In the genomic region with DNA sequence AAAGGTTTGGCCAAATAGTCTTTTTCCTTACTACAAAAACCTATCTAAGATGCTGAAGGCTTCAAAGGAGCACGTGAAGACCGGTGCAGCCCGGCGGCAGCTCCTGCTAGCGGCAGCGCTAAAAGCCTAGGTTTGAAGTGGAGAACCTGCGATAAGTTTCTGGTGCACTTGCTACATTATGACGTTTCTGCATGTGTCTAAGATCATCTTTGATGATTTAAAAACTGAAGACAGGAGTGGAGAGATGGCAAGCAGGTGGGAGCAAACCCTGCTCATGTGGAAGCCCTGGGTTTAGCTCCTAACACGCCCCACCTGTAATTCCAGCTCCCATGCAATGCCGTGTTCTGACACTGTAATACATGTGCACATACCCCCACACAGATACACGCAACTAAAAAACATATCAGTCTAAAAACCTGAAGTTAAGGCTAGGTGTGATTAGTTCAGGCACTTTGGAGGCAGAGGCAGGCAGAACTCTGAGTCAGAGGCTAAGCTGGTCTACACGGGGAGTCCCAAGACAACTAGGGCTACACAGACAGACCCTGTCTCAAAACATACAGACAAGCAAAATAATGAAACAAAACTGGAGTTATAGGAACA, we compare ENCODE assay signal across 9 mouse cellular contexts. TPM values are rescaled to one million over a fixed set of nuclear protein-coding genes. Genes with fewer than 3 reads are reported as not detected.
DNase-seq lines count a peak whose midpoint lies in the region; ATAC-seq and TF ChIP-seq lines count a peak whose summit lies in the region.
"Had no signal": no experiment of that assay in that cellular context is flagged by ENCODE, and none has a peak within 500 bp of the region (broad histone marks: within the 10 kb centered on the region; RNA-seq: fewer than 3 reads in every experiment).

No protein-coding gene starts in this region.

- peak overlapping the region; percentile 68 for H3K4me2 ChIP-seq in liver, postnatal 0 days (ENCODE audit: low read depth, low read length)
- H3K4me2 ChIP-seq: limb, embryonic 12.5 days had no signal

- no peaks in the 10 kb centered on the region for H3K36me3 ChIP-seq in liver, postnatal 0 days (replicated peaks; ENCODE audit: insufficient read depth, low read length)
- H3K36me3 ChIP-seq: limb, embryonic 12.5 days had no signal

- no peaks in the 10 kb centered on the region for H3K9me3 ChIP-seq in liver, postnatal 0 days (ENCODE audit: low read length)
- H3K9me3 ChIP-seq: limb, embryonic 12.5 days had no signal

- peaks cover 29% of the 10 kb centered on the region for H3K4me1 ChIP-seq in brown adipose tissue, adult 24 weeks (ENCODE audit: control insufficient read depth, insufficient read depth, insufficient read length, low read length)
- H3K4me1 ChIP-seq in liver, postnatal 0 days (ENCODE audit: insufficient read depth): peaks cover 45% of the 10 kb centered on the region

- TF ChIP-seq CTCF in liver, postnatal 0 days (IDR thresholded peaks at IDR 0.05; ENCODE audit: low read depth): no peak

- no peaks in the 10 kb centered on the region for H3K27me3 ChIP-seq in liver, postnatal 0 days (ENCODE audit: insufficient read depth, low read length)
- H3K27me3 ChIP-seq: limb, embryonic 12.5 days had no signal

- no peak for TF ChIP-seq EP300 in liver, postnatal 0 days (IDR thresholded peaks at IDR 0.05; ENCODE audit: low read depth)

- peak overlapping the region; percentile 53; the same call in 1 of the 2 replicates for H3K9ac ChIP-seq in liver, postnatal 0 days (replicated peaks)
- H3K9ac ChIP-seq: limb, embryonic 12.5 days had no signal

- H3K4me3 ChIP-seq in brown adipose tissue, adult 24 weeks (ENCODE audit: insufficient read depth, low read depth, low read length): no peak overlapping the region
- peak overlapping the region; percentile 35 for H3K4me3 ChIP-seq in liver, postnatal 0 days (ENCODE audit: low read depth, low read length)
- H3K4me3 ChIP-seq: limb, embryonic 12.5 days had no signal

- 62% methylated on average over 12 of the region's 12 CpGs for WGBS in liver, postnatal 0 days (ENCODE audit: insufficient replicate concordance)

- peak overlapping the region; percentile 99 for H3K27ac ChIP-seq in brown adipose tissue, adult 24 weeks (replicated peaks; ENCODE audit: low read depth, low read length)
- H3K27ac ChIP-seq in liver, postnatal 0 days (ENCODE audit: low read depth): peak overlapping the region; percentile 90
- H3K27ac ChIP-seq: limb, embryonic 12.5 days had no signal

- ATAC-seq in liver, postnatal 0 days: no peak
- no peak for ATAC-seq in cerebellum, adult (ENCODE audit: insufficient number of reproducible peaks, low FRiP score, low TSS enrichment)

- peak; percentile 17 for DNase-seq in kidney, adult 9 months
- no peak for DNase-seq in kidney, postnatal 14 days
- DNase-seq in CD4-positive helper T cell, adult 2 months (ENCODE audit: low read depth, low spot score): peak; percentile 86
- DNase-seq in liver, postnatal 0 days: peak; percentile 41
- DNase-seq in frontal cortex, postnatal 25 days (ENCODE audit: low spot score in 2 of 2): no peak
- no peak for DNase-seq in layer of hippocampus, adult 18-20 months (ENCODE audit: low spot score in 2 of 2)

RNA-seq across cellular contexts. Expression of gene Tubd1, which starts 37.3 kb away (rescaled TPM):
- polyA plus RNA-seq in brown adipose tissue, adult 24 weeks (2012; ENCODE audit: insufficient read depth, insufficient read length, missing spikeins): 7.5 and 9.3 TPM in 2 replicates
- 4.3 and 4.4 TPM in 2 replicates for polyA plus RNA-seq in liver, postnatal 0 days (2015; fragmentation: Nextera tagmentation; extraction: Ambion mirVana)
- 1 to 10 TPM; 5.2 to 6.0 TPM for total RNA-seq in layer of hippocampus, adult 18-20 months (2021)

RNA-seq across cellular contexts. Expression of gene Rps6kb1, which starts 37.4 kb away (rescaled TPM):
- polyA plus RNA-seq in brown adipose tissue, adult 24 weeks (2012; ENCODE audit: insufficient read depth, insufficient read length, missing spikeins): 42.7 and 44.0 TPM in 2 replicates
- polyA plus RNA-seq in liver, postnatal 0 days (2015; fragmentation: Nextera tagmentation; extraction: Ambion mirVana): 20.6 and 23.6 TPM in 2 replicates
- 10 to 100 TPM; 33.1 to 37.3 TPM for total RNA-seq in layer of hippocampus, adult 18-20 months (2021)

Comparison
In these comparisons a context has a peak if more than half of its experiments do, and no peak if none do; other contexts are left out.
1. DNase-seq: peak in kidney, adult 9 months (single experiment), CD4-positive helper T cell, adult 2 months (single experiment) and liver, postnatal 0 days (single experiment); none in kidney, postnatal 14 days (single experiment), frontal cortex, postnatal 25 days (0 of 2) and layer of hippocampus, adult 18-20 months (0 of 2).